ENCODE assay signal across 8 mouse cellular contexts in genomic region chr6:91901505-91901904, GRCm38 (mm10). TPM values are rescaled to one million over a fixed set of nuclear protein-coding genes. Genes with fewer than 3 reads are reported as not detected.
DNase-seq lines count a peak whose midpoint lies in the region; ATAC-seq and TF ChIP-seq lines count a peak whose summit lies in the region.

No protein-coding gene starts in this region.

- WGBS in forebrain, postnatal 0 days = 29% methylated on average over 5 of the region's 5 CpGs
- WGBS in hindbrain, embryonic 11.5 days = 37% methylated on average over 5 of the region's 5 CpGs

- no peak overlapping the region for H3K27ac ChIP-seq in forebrain, postnatal 0 days (ENCODE audit: low read depth, low read length)
- no peak overlapping the region for H3K27ac ChIP-seq in hindbrain, embryonic 11.5 days (ENCODE audit: low read depth, low read length)

- H3K4me3 ChIP-seq in forebrain, postnatal 0 days (ENCODE audit: low read depth, low read length) = no peak overlapping the region
- H3K4me3 ChIP-seq in hindbrain, embryonic 11.5 days (ENCODE audit: low read depth, low read length) = no peak overlapping the region

- H3K4me1 ChIP-seq in forebrain, postnatal 0 days (ENCODE audit: insufficient read depth) = no peaks in the 10 kb centered on the region
- 0 out of 2 replicates have a peak, but pooled peaks cover 2% of the 10 kb centered on the region for H3K4me1 ChIP-seq in hindbrain, embryonic 11.5 days (replicated peaks; ENCODE audit: control insufficient read depth, insufficient read depth, low read length)

- no peaks in the 10 kb centered on the region for H3K9me3 ChIP-seq in forebrain, postnatal 0 days (ENCODE audit: low read length)
- no peaks in the 10 kb centered on the region for H3K9me3 ChIP-seq in hindbrain, embryonic 11.5 days (ENCODE audit: control insufficient read depth, low read length)

- ATAC-seq in forebrain, postnatal 0 days = peak; percentile 86
- ATAC-seq in hindbrain, embryonic 11.5 days (ENCODE audit: low FRiP score) = no peak

- peak; percentile 95 for TF ChIP-seq CTCF in forebrain, postnatal 0 days (IDR thresholded peaks at IDR 0.05; ENCODE audit: low read depth)

- peak; percentile 69 for DNase-seq in R1 (ENCODE audit: low read depth, low spot score)
- DNase-seq in cerebellum, adult 11-12 months = peak; percentile 24
- DNase-seq in forebrain, postnatal 0 days = peak; percentile 91
- DNase-seq in hindbrain, embryonic 11.5 days (ENCODE audit: low spot score) = peak; percentile 87
- peak; percentile 71 for DNase-seq in layer of hippocampus, adult 9-10 months (ENCODE audit: low spot score)
- peak; percentile 71 for DNase-seq in lung, postnatal 25 days (ENCODE audit: low spot score)
- DNase-seq in right cerebral cortex, postnatal 36 days (ENCODE audit: low spot score in 2 of 2) = peak; percentile 20 to 48
- peak; percentile 56 for DNase-seq in yolk sac, embryonic 10.5 days (ENCODE audit: low spot score)

- no peaks in the 10 kb centered on the region for H3K27me3 ChIP-seq in forebrain, postnatal 0 days (ENCODE audit: insufficient read depth, low read length)
- no peaks in the 10 kb centered on the region for H3K27me3 ChIP-seq in hindbrain, embryonic 11.5 days (ENCODE audit: control insufficient read depth, insufficient read depth, low read length)

- H3K4me2 ChIP-seq in forebrain, postnatal 0 days (ENCODE audit: low read depth) = no peak overlapping the region
- H3K4me2 ChIP-seq in hindbrain, embryonic 11.5 days (replicated peaks; ENCODE audit: low read depth, low read length) = no peak overlapping the region

- no peak overlapping the region for H3K9ac ChIP-seq in forebrain, postnatal 0 days
- no peak overlapping the region for H3K9ac ChIP-seq in hindbrain, embryonic 11.5 days (ENCODE audit: low read depth, low read length)

- H3K36me3 ChIP-seq in forebrain, postnatal 0 days (ENCODE audit: insufficient read depth) = peaks cover 46% of the 10 kb centered on the region
- peaks cover 18% of the 10 kb centered on the region for H3K36me3 ChIP-seq in hindbrain, embryonic 11.5 days (ENCODE audit: control insufficient read depth, insufficient read depth, low read length)

RNA-seq across cellular contexts. Expression of gene 4930590J08Rik, which starts 1.1 kb away (rescaled TPM):
- total RNA-seq in forebrain, postnatal 0 days (2014; rRNA removed) = 1.5 and 3.7 TPM in 2 replicates
- polyA plus RNA-seq in forebrain, postnatal 0 days (2015; fragmentation: Nextera tagmentation; extraction: Ambion mirVana) = 0.26 and 0.36 TPM in 2 replicates
- 0.40 and 1.2 TPM in 2 replicates for polyA plus RNA-seq in hindbrain, embryonic 11.5 days (2014; fragmentation: Nextera tagmentation; extraction: Ambion mirVana)

RNA-seq across cellular contexts. Expression of gene Ccdc174, which starts 23.7 kb away (rescaled TPM):
- total RNA-seq in forebrain, postnatal 0 days (2014; rRNA removed) = 22.8 and 23.4 TPM in 2 replicates
- polyA plus RNA-seq in forebrain, postnatal 0 days (2015; fragmentation: Nextera tagmentation; extraction: Ambion mirVana) = 30.8 and 35.2 TPM in 2 replicates
- 49.2 and 61.5 TPM in 2 replicates for polyA plus RNA-seq in hindbrain, embryonic 11.5 days (2014; fragmentation: Nextera tagmentation; extraction: Ambion mirVana)

Comparison
In these comparisons a context has a peak if more than half of its experiments do, and no peak if none do; other contexts are left out.
1. DNase-seq: peak in every context shown above with its lines; median percentile 91 in forebrain, postnatal 0 days; 87 in hindbrain, embryonic 11.5 days; 71 in layer of hippocampus, adult 9-10 months; 71 in lung, postnatal 25 days; 69 in R1; 56 in yolk sac, embryonic 10.5 days; 34 in right cerebral cortex, postnatal 36 days; 24 in cerebellum, adult 11-12 months.